Mouse (Mus musculus): ENCODE data around the gene Shank1. TPM values are rescaled to one million over a fixed set of nuclear protein-coding genes. Genes with fewer than 3 reads are reported as not detected.
A peak's percentile ranks its signal among the peaks of the same experiment; 100 is the strongest.

Gene Shank1
- total and polyA plus RNA-seq, 2 experiments from 2014 or later: 39.2 to 48.1 TPM

GRCm38 (mm10) chr7:44375793-44376192 is 65.7 kb downstream of the Shank1 start:
- 60% methylated on average over 3 of the region's 3 CpGs for WGBS

GRCm38 (mm10) chr7:44378290-44378689 is 68.2 kb downstream of the Shank1 start:
- Histone ChIP-seq H3K4me3 (ENCODE audit: low read depth, low read length) (no peak overlapping the region), H3K27ac (ENCODE audit: low read depth, low read length) (no peak overlapping the region), H3K9ac (replicated peaks; ENCODE audit: low read length, poor library complexity, severe bottlenecking) (no peak overlapping the region), H3K9me3 (ENCODE audit: low read length) (no peaks in the 10 kb centered on the region), H3K4me1 (ENCODE audit: insufficient read depth, low read length) (peaks cover 3% of the 10 kb centered on the region; the same call in 1 of the 2 replicates), H3K27me3 (ENCODE audit: insufficient read depth, low read length) (no peaks in the 10 kb centered on the region), H3K36me3 (ENCODE audit: insufficient read depth, low read length) (no peaks in the 10 kb centered on the region), H3K4me2 (ENCODE audit: low read depth, low read length, poor library complexity, severe bottlenecking) (no peak overlapping the region)
- TF ChIP-seq CTCF (IDR thresholded peaks at IDR 0.05): no peak
- ATAC-seq (ENCODE audit: low FRiP score) (no peak), DNase-seq (ENCODE audit: low spot score) (peak; percentile 53)
- 57% methylated on average over 4 of the region's 4 CpGs for WGBS

More at GRCm38 (mm10) chr7:44375793-44376192, 65.7 kb downstream of the Shank1 start:
- Histone ChIP-seq H3K27me3 (ENCODE audit: insufficient read depth, low read length) (no peaks in the 10 kb centered on the region), H3K4me1 (ENCODE audit: insufficient read depth, low read length) (peaks cover 3% of the 10 kb centered on the region; the same call in 1 of the 2 replicates), H3K4me2 (ENCODE audit: low read depth, low read length, poor library complexity, severe bottlenecking) (no peak overlapping the region), H3K4me3 (ENCODE audit: low read depth, low read length) (no peak overlapping the region), H3K27ac (ENCODE audit: low read depth, low read length) (no peak overlapping the region), H3K9ac (replicated peaks; ENCODE audit: low read length, poor library complexity, severe bottlenecking) (no peak overlapping the region), H3K36me3 (ENCODE audit: insufficient read depth, low read length) (no peaks in the 10 kb centered on the region), H3K9me3 (ENCODE audit: low read length) (no peaks in the 10 kb centered on the region)
- TF ChIP-seq CTCF (IDR thresholded peaks at IDR 0.05): no peak
- no peak for DNase-seq (ENCODE audit: low spot score)
- no peak for ATAC-seq (ENCODE audit: low FRiP score)

GRCm38 (mm10) chr7:44382541-44382940 is 72.5 kb downstream of the Shank1 start:
- TF ChIP-seq CTCF (IDR thresholded peaks at IDR 0.05): no peak
- 0 out of 2 replicates have a peak, but pooled peaks cover 9% of the 10 kb centered on the region for H3K4me1 ChIP-seq (ENCODE audit: insufficient read depth, low read length)
- WGBS: 58% methylated on average over 12 of the region's 12 CpGs
- H3K9ac ChIP-seq (replicated peaks; ENCODE audit: low read length, poor library complexity, severe bottlenecking): no peak overlapping the region
- H3K27ac ChIP-seq (ENCODE audit: low read depth, low read length): no peak overlapping the region; the same call in 1 of the 2 replicates
- no peak overlapping the region for H3K4me3 ChIP-seq (ENCODE audit: low read depth, low read length)
- no peaks in the 10 kb centered on the region for H3K27me3 ChIP-seq (ENCODE audit: insufficient read depth, low read length)
- H3K4me2 ChIP-seq (ENCODE audit: low read depth, low read length, poor library complexity, severe bottlenecking): no peak overlapping the region
- no peaks in the 10 kb centered on the region for H3K36me3 ChIP-seq (ENCODE audit: insufficient read depth, low read length)
- DNase-seq (ENCODE audit: low spot score): peak; percentile 85
- no peak for ATAC-seq (ENCODE audit: low FRiP score)
- H3K9me3 ChIP-seq (ENCODE audit: low read length): no peaks in the 10 kb centered on the region

- ATAC-seq (ENCODE audit: low FRiP score) (peak; percentile 90), DNase-seq (ENCODE audit: low spot score) (peak; percentile 92)
- Histone ChIP-seq H3K9ac (replicated peaks; ENCODE audit: low read length, poor library complexity, severe bottlenecking) (peak within 1 kb of the TSS; percentile 85), H3K4me3 (ENCODE audit: low read depth, low read length) (peak within 1 kb of the TSS; percentile 65), H3K27ac (ENCODE audit: low read depth, low read length) (peak within 1 kb of the TSS; percentile 59), H3K27me3 (ENCODE audit: insufficient read depth, low read length) (no peaks in the 10 kb centered on the region), H3K36me3 (ENCODE audit: insufficient read depth, low read length) (no peaks in the 10 kb centered on the region), H3K4me1 (ENCODE audit: insufficient read depth, low read length) (0 out of 2 replicates have a peak, but pooled peaks cover 9% of the 10 kb centered on the region), H3K9me3 (ENCODE audit: low read length) (no peaks in the 10 kb centered on the region), H3K4me2 (ENCODE audit: low read depth, low read length, poor library complexity, severe bottlenecking) (peak within 1 kb of the TSS; percentile 87)
- no peak for TF ChIP-seq CTCF (IDR thresholded peaks at IDR 0.05)
- WGBS: under 1% methylated on average over 20 of the region's 33 CpGs
These were observed 74.1 kb downstream of the Shank1 start, which contains the start of gene Syt3 for GRCm38 (mm10) chr7:44383980-44384715. TSS of gene Syt3 (plus strand) at chr7:44384102.

GRCm38 (mm10) chr7:44384716-44385059 is 74.6 kb downstream of the Shank1 start:
- ATAC-seq (ENCODE audit: low FRiP score) (peak; percentile 61), DNase-seq (ENCODE audit: low spot score) (no peak)
- Histone ChIP-seq H3K4me2 (ENCODE audit: low read depth, low read length, poor library complexity, severe bottlenecking) (peak overlapping the region; percentile 87), H3K4me1 (ENCODE audit: insufficient read depth, low read length) (0 out of 2 replicates have a peak, but pooled peaks cover 9% of the 10 kb centered on the region), H3K27ac (ENCODE audit: low read depth, low read length) (peak overlapping the region; percentile 51), H3K36me3 (ENCODE audit: insufficient read depth, low read length) (no peaks in the 10 kb centered on the region), H3K9me3 (ENCODE audit: low read length) (no peaks in the 10 kb centered on the region), H3K4me3 (ENCODE audit: low read depth, low read length) (peak overlapping the region; percentile 65), H3K27me3 (ENCODE audit: insufficient read depth, low read length) (no peaks in the 10 kb centered on the region), H3K9ac (replicated peaks; ENCODE audit: low read length, poor library complexity, severe bottlenecking) (peak overlapping the region; percentile 85)
- no peak for TF ChIP-seq CTCF (IDR thresholded peaks at IDR 0.05)
- WGBS: 2% methylated on average over 16 of the region's 17 CpGs

GRCm38 (mm10) chr7:44385720-44386119 is 75.7 kb downstream of the Shank1 start, which contains the start of gene 1700008O03Rik:
TSS of gene 1700008O03Rik (minus strand) at chr7:44385820.
- H3K4me2 ChIP-seq (ENCODE audit: low read depth, low read length, poor library complexity, severe bottlenecking): peak within 1 kb of the TSS; percentile 87
- no peak for DNase-seq (ENCODE audit: low spot score)
- 84% methylated on average over 12 of the region's 12 CpGs for WGBS
- H3K27me3 ChIP-seq (ENCODE audit: insufficient read depth, low read length): no peaks in the 10 kb centered on the region
- peak within 1 kb of the TSS; percentile 65 for H3K4me3 ChIP-seq (ENCODE audit: low read depth, low read length)
- no peak for ATAC-seq (ENCODE audit: low FRiP score)
- peak within 1 kb of the TSS; percentile 85 for H3K9ac ChIP-seq (replicated peaks; ENCODE audit: low read length, poor library complexity, severe bottlenecking)
- no peaks in the 10 kb centered on the region for H3K36me3 ChIP-seq (ENCODE audit: insufficient read depth, low read length)
- no peak for TF ChIP-seq CTCF (IDR thresholded peaks at IDR 0.05)
- H3K27ac ChIP-seq (ENCODE audit: low read depth, low read length): peak within 1 kb of the TSS; percentile 51
- no peaks in the 10 kb centered on the region for H3K9me3 ChIP-seq (ENCODE audit: low read length)
- 0 out of 2 replicates have a peak, but pooled peaks cover 9% of the 10 kb centered on the region for H3K4me1 ChIP-seq (ENCODE audit: insufficient read depth, low read length)
